Mouse (Mus musculus) urinary bladder, postnatal 4 days (tissue): ENCODE results near the gene Ivns1abp.
"Not testable (repeated sequence)": the region's sequence is repeated elsewhere in the genome, so short reads cannot be mapped to it uniquely, and the experiment has no call there.

ENCODE experiments used
- DNase-seq, 2 experiments: peaks; one replicate each; pipeline ENCODE4 v3.0.0; 2021 to 2022; ENCODE audit warnings: low spot score in 2 of 2

Ivns1abp gene

GRCm38 (mm10) chr1:151342311-151342710 lies 2.0 kb upstream of the Ivns1abp start:
- no peak for DNase-seq

GRCm38 (mm10) chr1:151342968-151343367 lies 1.3 kb upstream of the Ivns1abp start:
- DNase-seq: no peak

- no peak for DNase-seq
Measured at GRCm38 (mm10) chr1:151343571-151344282, 550 bp upstream of the Ivns1abp start.

GRCm38 (mm10) chr1:151345109-151345862 lies 1.0 kb downstream of the Ivns1abp start:
- DNase-seq: peak; percentile 90 to 97

- DNase-seq: no peak
Measured at GRCm38 (mm10) chr1:151345863-151346195, 1.6 kb downstream of the Ivns1abp start.

- no peak for DNase-seq
Measured at GRCm38 (mm10) chr1:151346681-151347127, 2.4 kb downstream of the Ivns1abp start.

- DNase-seq: not testable (repeated sequence)
Measured at GRCm38 (mm10) chr1:151348293-151348692, 4.0 kb downstream of the Ivns1abp start.

- no peak for DNase-seq
Measured at GRCm38 (mm10) chr1:151352911-151353310, 8.6 kb downstream of the Ivns1abp start.

- DNase-seq: no peak
Measured at GRCm38 (mm10) chr1:151355994-151356393, 11.7 kb downstream of the Ivns1abp start.

- DNase-seq: no peak
Measured at GRCm38 (mm10) chr1:151359374-151359773, 15.1 kb downstream of the Ivns1abp start.

GRCm38 (mm10) chr1:151366944-151367605 lies 22.8 kb downstream of the Ivns1abp start:
- DNase-seq: no peak

GRCm38 (mm10) chr1:151367721-151368324 lies 23.5 kb downstream of the Ivns1abp start:
- no peak for DNase-seq

- DNase-seq: no peak
Measured at GRCm38 (mm10) chr1:151368444-151368843, 24.2 kb downstream of the Ivns1abp start.

- no peak for DNase-seq
Measured at GRCm38 (mm10) chr1:151370573-151370972, 26.3 kb downstream of the Ivns1abp start.

- no peak for DNase-seq
Measured at GRCm38 (mm10) chr1:151371543-151371942, 27.3 kb downstream of the Ivns1abp start.

- DNase-seq: no peak
Measured at GRCm38 (mm10) chr1:151372823-151373222, 28.5 kb downstream of the Ivns1abp start.

GRCm38 (mm10) chr1:151377353-151377752 lies 33.1 kb downstream of the Ivns1abp start:
- no peak for DNase-seq

- no peak for DNase-seq
Measured at GRCm38 (mm10) chr1:151390029-151390428, 45.8 kb downstream of the Ivns1abp start.

- no peak for DNase-seq
Measured at GRCm38 (mm10) chr1:151409827-151410226, 65.5 kb downstream of the Ivns1abp start.
